15 mouse cellular contexts compared by ENCODE assay signal in the genomic region with DNA sequence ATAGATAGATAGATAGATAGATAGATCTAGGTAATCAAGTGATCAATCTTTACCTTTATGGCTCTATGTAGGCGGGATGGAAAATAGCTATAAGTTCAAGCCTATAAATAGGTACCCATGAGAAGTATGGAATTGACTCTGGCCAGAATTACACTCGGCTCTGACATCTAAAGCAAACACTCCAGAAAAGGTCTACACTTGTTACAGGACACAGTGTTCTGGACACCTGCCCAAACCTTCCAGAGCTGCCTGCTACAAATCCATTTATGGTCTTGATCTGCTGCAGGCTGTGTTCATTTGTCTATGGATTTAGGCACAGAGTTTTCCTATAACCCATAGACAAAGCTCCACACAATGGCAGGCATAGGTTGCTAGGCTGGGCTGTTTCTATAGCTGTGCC.
DNase-seq lines count a peak whose midpoint lies in the region; ATAC-seq and TF ChIP-seq lines count a peak whose summit lies in the region.
"Had no signal": no experiment of that assay in that cellular context is flagged by ENCODE, and none has a peak within 500 bp of the region (broad histone marks: within the 10 kb centered on the region; RNA-seq: fewer than 3 reads in every experiment).

No protein-coding gene starts in this region.

- no peaks in the 10 kb centered on the region; the same call in 1 of the 2 replicates for H3K27me3 ChIP-seq in forebrain, postnatal 0 days (ENCODE audit: insufficient read depth, low read length)

- no peaks in the 10 kb centered on the region for H3K9me3 ChIP-seq in forebrain, postnatal 0 days (ENCODE audit: low read length)
- H3K9me3 ChIP-seq: neural tube, embryonic 13.5 days had no signal

- no peak for DNase-seq in gastrocnemius, adult 2 months
- DNase-seq in gastrocnemius, adult 8-10 months (ENCODE audit: low spot score in 2 of 2), result no peak
- DNase-seq in urinary bladder, postnatal 14 days (ENCODE audit: low spot score), result peak; percentile 63
- no peak for DNase-seq in urinary bladder, adult 18-20 months (ENCODE audit: low spot score in 2 of 2)
- peak; percentile 30 for DNase-seq in lung, postnatal 10 days
- DNase-seq in testis, postnatal 14 days (ENCODE audit: low spot score), result peak; percentile 36
- no peak for DNase-seq in frontal cortex, postnatal 25 days (ENCODE audit: low spot score in 2 of 2)
- no peak for DNase-seq in forebrain, postnatal 0 days
- DNase-seq: adrenal gland, postnatal 25 days; cerebellum, postnatal 10 days; gastrocnemius, postnatal 36 days; kidney, adult 8-10 months; thymus, postnatal 36 days had no signal

- H3K4me3 ChIP-seq in gastrocnemius, adult 2 months, result no peak overlapping the region
- H3K4me3 ChIP-seq in forebrain, postnatal 0 days (ENCODE audit: low read depth, low read length), result no peak overlapping the region
- H3K4me3 ChIP-seq: neural tube, embryonic 13.5 days had no signal

- H3K9ac ChIP-seq in forebrain, postnatal 0 days, result no peak overlapping the region
- H3K9ac ChIP-seq: hindbrain, embryonic 14.5 days; neural tube, embryonic 13.5 days had no signal

- WGBS in forebrain, postnatal 0 days, result 88% methylated on average over 2 of the region's 2 CpGs

- no peaks in the 10 kb centered on the region for H3K36me3 ChIP-seq in forebrain, postnatal 0 days (ENCODE audit: insufficient read depth)
- H3K36me3 ChIP-seq: neural tube, embryonic 13.5 days had no signal

- H3K4me2 ChIP-seq in forebrain, postnatal 0 days (ENCODE audit: low read depth), result no peak overlapping the region
- H3K4me2 ChIP-seq: hindbrain, embryonic 14.5 days; neural tube, embryonic 13.5 days had no signal

- no peaks in the 10 kb centered on the region for H3K4me1 ChIP-seq in forebrain, postnatal 0 days (ENCODE audit: insufficient read depth)

- no peak for TF ChIP-seq CTCF in gastrocnemius, adult 2 months (IDR thresholded peaks at IDR 0.05)
- no peak for TF ChIP-seq CTCF in forebrain, postnatal 0 days (IDR thresholded peaks at IDR 0.05; ENCODE audit: low read depth)

- intact Hi-C loops in gastrocnemius, adult 2 months (cut with DNase I), result loop anchor here (5.0 kb wide), 1 partner anchor 52 kb away; no protein-coding TSS in a partner anchor

- ATAC-seq in forebrain, postnatal 0 days, result no peak

- H3K27ac ChIP-seq in gastrocnemius, adult 2 months, result peak overlapping the region; percentile 66
- H3K27ac ChIP-seq in forebrain, postnatal 0 days (ENCODE audit: low read depth, low read length), result no peak overlapping the region
- H3K27ac ChIP-seq: hindbrain, embryonic 14.5 days; neural tube, embryonic 13.5 days had no signal

Comparison
In these comparisons a context has a peak if more than half of its experiments do, and no peak if none do; other contexts are left out.
1. DNase-seq: peak in urinary bladder, postnatal 14 days (single experiment), lung, postnatal 10 days (single experiment) and testis, postnatal 14 days (single experiment); none in gastrocnemius, adult 2 months (single experiment), gastrocnemius, adult 8-10 months (0 of 2), urinary bladder, adult 18-20 months (0 of 2), frontal cortex, postnatal 25 days (0 of 2) and forebrain, postnatal 0 days (single experiment).